ENCODE assay signal across 8 mouse cellular contexts in genomic region chr17:5201859-5202598, GRCm38 (mm10).
DNase-seq lines count a peak whose midpoint lies in the region; ATAC-seq and TF ChIP-seq lines count a peak whose summit lies in the region.

No protein-coding gene starts in this region.

- peaks cover 2% of the 10 kb centered on the region for H3K36me3 ChIP-seq in heart, adult 2 months (ENCODE audit: control insufficient read depth, insufficient read depth, low read length)
- H3K36me3 ChIP-seq in kidney, embryonic 14.5 days (ENCODE audit: control insufficient read depth, insufficient read depth, low read length): no peaks in the 10 kb centered on the region
- H3K36me3 ChIP-seq in lung, embryonic 16.5 days (ENCODE audit: control insufficient read depth, insufficient read depth, low read length): no peaks in the 10 kb centered on the region
- no peaks in the 10 kb centered on the region for H3K36me3 ChIP-seq in small intestine, adult 2 months (ENCODE audit: control insufficient read depth, insufficient read depth, low read length)

- peaks cover 24% of the 10 kb centered on the region for H3K4me1 ChIP-seq in heart, adult 2 months (ENCODE audit: control insufficient read depth, insufficient read depth, low read length)
- peaks cover 8% of the 10 kb centered on the region for H3K4me1 ChIP-seq in kidney, embryonic 14.5 days (ENCODE audit: control insufficient read depth, insufficient read depth, low read length)
- peaks cover 47% of the 10 kb centered on the region for H3K4me1 ChIP-seq in lung, embryonic 16.5 days (replicated peaks; ENCODE audit: control insufficient read depth, insufficient read depth, low read length)
- H3K4me1 ChIP-seq in small intestine, adult 2 months (ENCODE audit: control insufficient read depth, insufficient read depth, insufficient read length, low read length): peaks cover 28% of the 10 kb centered on the region

- DNase-seq in cerebellum, adult 11-12 months: peak; percentile 56
- DNase-seq in cerebellum, postnatal 4 days (ENCODE audit: low spot score in 2 of 2): no peak
- DNase-seq in 3T3-L1 (ENCODE audit: low read depth, low spot score): peak; percentile 86
- DNase-seq in brain, adult 2 months (ENCODE audit: low read depth, low spot score): peak; percentile 93
- peak in 1 of 2 experiments; percentile 70 for DNase-seq in heart, adult 2 months

- peak; percentile 93 for TF ChIP-seq CTCF in heart, adult 2 months (IDR thresholded peaks at IDR 0.05)
- peak; percentile 69; the same call in 1 of the 2 replicates for TF ChIP-seq CTCF in small intestine, adult 2 months (IDR thresholded peaks at IDR 0.05; ENCODE audit: extremely low read depth, insufficient read length, insufficient replicate concordance, low read depth, low read length)

- peaks cover 3% of the 10 kb centered on the region; the same call in 1 of the 2 replicates for H3K79me2 ChIP-seq in heart, adult 2 months (replicated peaks; ENCODE audit: control insufficient read depth, insufficient read depth, low read length)

- no peak overlapping the region for H3K4me2 ChIP-seq in kidney, embryonic 14.5 days (replicated peaks; ENCODE audit: low read depth, low read length)
- peak overlapping the region; percentile 23; the same call in 1 of the 2 replicates for H3K4me2 ChIP-seq in lung, embryonic 16.5 days (ENCODE audit: low read depth, low read length)

- peak; percentile 68; the same call in 1 of the 2 replicates for ATAC-seq in kidney, embryonic 14.5 days (ENCODE audit: low FRiP score, low TSS enrichment)
- peak; percentile 45; the same call in 1 of the 2 replicates for ATAC-seq in lung, embryonic 16.5 days (ENCODE audit: low read depth)

- 17% methylated on average over 6 of the region's 6 CpGs for WGBS in heart, adult 2 months
- 74% methylated on average over 6 of the region's 6 CpGs for WGBS in kidney, embryonic 14.5 days
- 28% methylated on average over 6 of the region's 6 CpGs for WGBS in lung, embryonic 16.5 days
- WGBS in small intestine, adult 2 months: 58% methylated on average over 6 of the region's 6 CpGs

- H3K4me3 ChIP-seq in heart, adult 2 months: no peak overlapping the region
- no peak overlapping the region for H3K4me3 ChIP-seq in kidney, embryonic 14.5 days (ENCODE audit: low read length)
- H3K4me3 ChIP-seq in lung, embryonic 16.5 days (ENCODE audit: low read length): no peak overlapping the region
- H3K4me3 ChIP-seq in small intestine, adult 2 months (ENCODE audit: low read depth, low read length): no peak overlapping the region

- no peak overlapping the region for H3K9ac ChIP-seq in heart, adult 2 months (ENCODE audit: low read depth, low read length)
- H3K9ac ChIP-seq in kidney, embryonic 14.5 days (ENCODE audit: low read depth, low read length): no peak overlapping the region
- H3K9ac ChIP-seq in lung, embryonic 16.5 days (ENCODE audit: low read length): no peak overlapping the region

- no peak for TF ChIP-seq POLR2A in heart, adult 2 months (IDR thresholded peaks at IDR 0.05; ENCODE audit: insufficient read depth, low read depth, low read length)
- TF ChIP-seq POLR2A in small intestine, adult 2 months (IDR thresholded peaks at IDR 0.05; ENCODE audit: low read depth, low read length): no peak

- no peaks in the 10 kb centered on the region for H3K9me3 ChIP-seq in kidney, embryonic 14.5 days (ENCODE audit: control insufficient read depth, low read length)
- H3K9me3 ChIP-seq in lung, embryonic 16.5 days (ENCODE audit: control insufficient read depth, low read length): no peaks in the 10 kb centered on the region

- intact Hi-C loops in heart, adult 2 months (cut with DNase I): loop anchor here (2.0 to 5.0 kb wide), 2 partner anchors 115 to 193 kb away; no protein-coding TSS in a partner anchor

- H3K27me3 ChIP-seq in heart, adult 2 months (ENCODE audit: control insufficient read depth, insufficient read depth, low read length): no peaks in the 10 kb centered on the region
- no peaks in the 10 kb centered on the region for H3K27me3 ChIP-seq in kidney, embryonic 14.5 days (ENCODE audit: control insufficient read depth, insufficient read depth, low read length)
- H3K27me3 ChIP-seq in lung, embryonic 16.5 days (ENCODE audit: control insufficient read depth, insufficient read depth, low read depth, low read length): no peaks in the 10 kb centered on the region
- no peaks in the 10 kb centered on the region for H3K27me3 ChIP-seq in small intestine, adult 2 months (ENCODE audit: control insufficient read depth, insufficient read depth, low read length)

- TF ChIP-seq EP300 in heart, adult 2 months (IDR thresholded peaks at IDR 0.05; ENCODE audit: insufficient read depth, low read depth, low read length): peak; percentile 93

- peak overlapping the region; percentile 58 for H3K27ac ChIP-seq in heart, adult 2 months
- no peak overlapping the region for H3K27ac ChIP-seq in kidney, embryonic 14.5 days (ENCODE audit: low read depth, low read length)
- H3K27ac ChIP-seq in lung, embryonic 16.5 days (ENCODE audit: low read length): peak overlapping the region; percentile 84
- no peak overlapping the region for H3K27ac ChIP-seq in small intestine, adult 2 months (ENCODE audit: insufficient read depth, low read depth, low read length)

Comparison
In these comparisons a context has a peak if more than half of its experiments do, and no peak if none do; other contexts are left out.
1. DNase-seq: peak in cerebellum, adult 11-12 months (single experiment), 3T3-L1 (single experiment) and brain, adult 2 months (single experiment); none in cerebellum, postnatal 4 days (0 of 2).
2. H3K27ac ChIP-seq: peak in heart, adult 2 months (single experiment) and lung, embryonic 16.5 days (single experiment); none in kidney, embryonic 14.5 days (single experiment) and small intestine, adult 2 months (single experiment).